Mouse (Mus musculus): ENCODE data around the gene Tspan4. TPM values are rescaled to one million over a fixed set of nuclear protein-coding genes. Genes with fewer than 3 reads are reported as not detected.

Tspan4 gene
- polyA plus RNA-seq, 1 experiment from 2014 or later: 39.7 TPM

- no peak for ATAC-seq
- H3K36me3 ChIP-seq (ENCODE audit: control insufficient read depth, insufficient read depth): peaks cover 27% of the 10 kb centered on the region
- no peak overlapping the region for H3K4me3 ChIP-seq (ENCODE audit: low read depth, low read length)
- no peak overlapping the region for H3K9ac ChIP-seq (ENCODE audit: low read depth, low read length)
- 93% methylated on average over 17 of the region's 17 CpGs for WGBS
- no peaks in the 10 kb centered on the region for H3K9me3 ChIP-seq (ENCODE audit: control insufficient read depth)
- peaks cover 2% of the 10 kb centered on the region for H3K27me3 ChIP-seq (replicated peaks; ENCODE audit: control insufficient read depth, insufficient read depth, low read length)
- no peak overlapping the region for H3K27ac ChIP-seq (ENCODE audit: low read depth, low read length)
- no peaks in the 10 kb centered on the region; the same call in 1 of the 2 replicates for H3K4me1 ChIP-seq (replicated peaks; ENCODE audit: control insufficient read depth, insufficient read depth, low read length)
- H3K4me2 ChIP-seq (replicated peaks; ENCODE audit: low read depth): no peak overlapping the region
- no peak for TF ChIP-seq CTCF (IDR thresholded peaks at IDR 0.05; ENCODE audit: low read depth)
Observed at GRCm38 (mm10) chr7:141459301-141459711, 15.7 kb upstream of the Tspan4 start.

DNA sequence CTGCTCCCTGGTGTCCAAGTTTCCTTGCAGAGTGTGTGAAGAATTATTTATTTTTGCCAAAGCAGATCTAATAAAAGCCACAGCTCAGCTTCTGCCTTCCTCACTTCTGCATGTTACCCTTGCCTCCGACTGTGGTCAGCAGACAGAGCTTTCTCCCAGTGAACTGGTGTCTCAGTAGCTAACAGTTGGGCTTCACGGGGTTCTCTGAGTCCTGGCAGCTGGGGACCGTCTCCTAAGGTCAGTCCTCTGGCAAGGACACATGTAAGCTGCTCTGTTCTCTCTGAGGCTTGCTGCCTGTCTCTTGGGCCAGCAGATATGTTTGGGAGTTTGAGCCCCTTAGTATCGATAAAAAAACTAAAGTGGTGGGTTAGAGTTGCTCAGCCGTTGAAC, 15.0 kb upstream of the Tspan4 start:
- H3K27ac ChIP-seq (ENCODE audit: low read depth, low read length): no peak overlapping the region
- no peak for TF ChIP-seq CTCF (IDR thresholded peaks at IDR 0.05; ENCODE audit: low read depth)
- H3K9me3 ChIP-seq (ENCODE audit: control insufficient read depth): no peaks in the 10 kb centered on the region
- H3K4me3 ChIP-seq (ENCODE audit: low read depth, low read length): no peak overlapping the region
- no peak overlapping the region for H3K9ac ChIP-seq (ENCODE audit: low read depth, low read length)
- H3K4me2 ChIP-seq (replicated peaks; ENCODE audit: low read depth): no peak overlapping the region
- H3K4me1 ChIP-seq (replicated peaks; ENCODE audit: control insufficient read depth, insufficient read depth, low read length): no peaks in the 10 kb centered on the region; the same call in 1 of the 2 replicates
- ATAC-seq: no peak
- WGBS: 54% methylated on average over 5 of the region's 5 CpGs
- peaks cover 9% of the 10 kb centered on the region for H3K27me3 ChIP-seq (replicated peaks; ENCODE audit: control insufficient read depth, insufficient read depth, low read length)
- H3K36me3 ChIP-seq (ENCODE audit: control insufficient read depth, insufficient read depth): peaks cover 27% of the 10 kb centered on the region

DNA sequence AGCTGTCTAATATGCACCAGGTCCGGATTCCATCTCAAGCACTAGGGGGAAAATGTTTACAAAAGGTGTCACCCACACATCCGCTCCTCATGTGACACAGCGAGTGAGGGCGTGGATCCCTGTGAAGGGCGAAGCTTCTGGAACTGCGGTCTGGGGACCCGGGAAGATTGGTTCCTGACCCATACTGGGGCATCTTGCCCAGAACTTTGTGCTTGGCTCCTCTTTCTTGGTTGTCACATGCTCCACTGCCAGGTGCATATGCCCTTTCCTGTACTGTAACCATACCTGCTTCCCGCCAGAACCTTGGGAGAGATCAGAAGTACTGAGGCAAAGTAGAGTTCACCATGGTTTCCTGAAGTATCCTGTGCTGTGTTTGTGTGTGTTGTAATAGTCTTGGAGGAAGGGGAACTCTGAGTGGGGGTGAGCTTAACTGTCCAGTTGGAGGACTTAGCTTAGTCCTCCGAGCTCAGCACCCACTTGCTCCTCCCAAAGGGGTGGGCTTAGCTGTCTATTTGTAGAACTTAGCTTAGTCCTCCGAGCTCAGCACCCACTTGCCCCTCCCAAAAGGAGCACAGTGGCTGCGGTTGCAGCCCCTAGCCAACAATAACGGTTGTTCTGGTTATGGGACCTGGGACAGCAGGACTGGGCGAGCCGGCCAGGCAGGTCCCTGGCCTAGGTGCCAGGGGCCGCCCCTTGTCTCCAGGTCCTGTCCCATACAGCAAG, 14.5 kb upstream of the Tspan4 start, which contains the start of gene Cracr2b:
TSS of gene Cracr2b (plus strand) at position 704 of the 723 bp plus-strand sequence.
- H3K27ac ChIP-seq (ENCODE audit: low read depth, low read length): peak within 1 kb of the TSS; percentile 57; the same call in 1 of the 2 replicates
- H3K4me2 ChIP-seq (replicated peaks; ENCODE audit: low read depth): peak within 1 kb of the TSS; percentile 89
- 48% methylated on average over 15 of the region's 15 CpGs for WGBS
- H3K27me3 ChIP-seq (replicated peaks; ENCODE audit: control insufficient read depth, insufficient read depth, low read length): peaks cover 11% of the 10 kb centered on the region
- TF ChIP-seq CTCF (IDR thresholded peaks at IDR 0.05; ENCODE audit: low read depth): no peak
- H3K36me3 ChIP-seq (ENCODE audit: control insufficient read depth, insufficient read depth): peaks cover 27% of the 10 kb centered on the region
- H3K9me3 ChIP-seq (ENCODE audit: control insufficient read depth): no peaks in the 10 kb centered on the region
- no peaks in the 10 kb centered on the region; the same call in 1 of the 2 replicates for H3K4me1 ChIP-seq (replicated peaks; ENCODE audit: control insufficient read depth, insufficient read depth, low read length)
- H3K4me3 ChIP-seq (ENCODE audit: low read depth, low read length): peak within 1 kb of the TSS; percentile 53
- no peak for ATAC-seq
- peak within 1 kb of the TSS; percentile 66 for H3K9ac ChIP-seq (ENCODE audit: low read depth, low read length)

GRCm38 (mm10) chr7:141461521-141462332, 13.3 kb upstream of the Tspan4 start:
- Histone ChIP-seq H3K4me1 (replicated peaks; ENCODE audit: control insufficient read depth, insufficient read depth, low read length) (no peaks in the 10 kb centered on the region), H3K9me3 (ENCODE audit: control insufficient read depth) (no peaks in the 10 kb centered on the region), H3K27me3 (replicated peaks; ENCODE audit: control insufficient read depth, insufficient read depth, low read length) (peaks cover 11% of the 10 kb centered on the region), H3K4me3 (ENCODE audit: low read depth, low read length) (peak overlapping the region; percentile 53), H3K27ac (ENCODE audit: low read depth, low read length) (peak overlapping the region; percentile 57; the same call in 1 of the 2 replicates), H3K4me2 (replicated peaks; ENCODE audit: low read depth) (peak overlapping the region; percentile 89), H3K9ac (ENCODE audit: low read depth, low read length) (peak overlapping the region; percentile 66), H3K36me3 (ENCODE audit: control insufficient read depth, insufficient read depth) (peaks cover 27% of the 10 kb centered on the region)
- 2% methylated on average over 58 of the region's 59 CpGs for WGBS
- TF ChIP-seq CTCF (IDR thresholded peaks at IDR 0.05; ENCODE audit: low read depth): peak; percentile 57
- peak; percentile 16; the same call in 1 of the 2 replicates for ATAC-seq

DNA sequence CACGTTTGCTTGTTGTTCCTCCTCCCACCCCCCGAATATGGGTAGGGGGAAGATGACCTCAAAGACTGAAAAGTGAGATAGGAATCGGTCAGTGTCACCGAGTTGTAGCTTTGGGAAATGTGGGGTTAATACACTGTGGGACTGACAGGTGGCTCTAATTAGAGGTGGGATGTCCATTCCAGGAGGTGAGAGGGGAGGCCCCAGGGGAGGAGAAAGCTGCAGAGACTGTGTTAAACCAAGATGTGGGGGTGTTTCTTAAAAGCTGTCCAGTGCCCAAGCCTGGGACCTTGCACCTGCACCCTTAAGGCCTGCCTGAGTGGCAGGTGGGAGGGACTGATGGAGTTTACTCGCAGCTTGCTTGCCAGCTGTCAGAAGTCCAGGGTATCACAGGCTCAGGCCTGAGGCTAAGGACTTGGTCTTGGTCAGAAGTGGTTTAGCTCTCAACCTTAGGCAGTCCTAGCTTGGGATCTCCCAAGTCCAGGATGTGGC, 12.7 kb upstream of the Tspan4 start:
- H3K27ac ChIP-seq (ENCODE audit: low read depth, low read length): 0 out of 2 replicates have a peak overlapping the region, but pooled peaks have one; percentile 57
- ATAC-seq: no peak

More for the DNA sequence above, 12.7 kb upstream of the Tspan4 start:
- no peak for TF ChIP-seq CTCF (IDR thresholded peaks at IDR 0.05; ENCODE audit: low read depth)
- Histone ChIP-seq H3K4me2 (replicated peaks; ENCODE audit: low read depth) (peak overlapping the region; percentile 89), H3K4me1 (replicated peaks; ENCODE audit: control insufficient read depth, insufficient read depth, low read length) (no peaks in the 10 kb centered on the region), H3K4me3 (ENCODE audit: low read depth, low read length) (peak overlapping the region; percentile 53), H3K9me3 (ENCODE audit: control insufficient read depth) (no peaks in the 10 kb centered on the region), H3K27me3 (replicated peaks; ENCODE audit: control insufficient read depth, insufficient read depth, low read length) (peaks cover 11% of the 10 kb centered on the region), H3K36me3 (ENCODE audit: control insufficient read depth, insufficient read depth) (peaks cover 24% of the 10 kb centered on the region), H3K9ac (ENCODE audit: low read depth, low read length) (peak overlapping the region; percentile 66; the same call in 1 of the 2 replicates)
- 19% methylated on average over 5 of the region's 5 CpGs for WGBS
